In genomic region chr10:93642897-93643296, GRCm38 (mm10) we compare ENCODE assay signal across 10 mouse cellular contexts. TPM values are rescaled to one million over a fixed set of nuclear protein-coding genes. Genes with fewer than 3 reads are reported as not detected.
A peak's percentile ranks its signal among the peaks of the same experiment; 100 is the strongest.
DNase-seq lines count a peak whose midpoint lies in the region; ATAC-seq and TF ChIP-seq lines count a peak whose summit lies in the region.
"Had no signal": no experiment of that assay in that cellular context is flagged by ENCODE, and none has a peak within 500 bp of the region (broad histone marks: within the 10 kb centered on the region; RNA-seq: fewer than 3 reads in every experiment).

No protein-coding gene starts in this region.

- ATAC-seq in CD4-positive, CD25-positive, alpha-beta regulatory T cell, adult 4 months: no peak
- ATAC-seq in lung, embryonic 14.5 days (ENCODE audit: insufficient read depth): no peak
- ATAC-seq in stomach, embryonic 15.5 days (ENCODE audit: insufficient read depth, low FRiP score, low read depth): no peak

- peaks cover 52% of the 10 kb centered on the region for H3K27me3 ChIP-seq in lung, embryonic 14.5 days (ENCODE audit: insufficient read depth, low read length)
- H3K27me3 ChIP-seq in stomach, embryonic 15.5 days (replicated peaks): peaks cover 17% of the 10 kb centered on the region; the same call in 1 of the 2 replicates

- TF ChIP-seq CTCF in lung, embryonic 14.5 days (IDR thresholded peaks at IDR 0.05; ENCODE audit: low read depth): no peak

- DNase-seq in CD4-positive, CD25-positive, alpha-beta regulatory T cell, adult 2 months (ENCODE audit: low read depth, low spot score): peak; percentile 10
- DNase-seq in lung, embryonic 14.5 days: no peak
- DNase-seq in lung, postnatal 14 days: no peak
- DNase-seq in induced T-regulatory cell, adult 2 months (ENCODE audit: low read depth): peak; percentile 17
- DNase-seq in c-Kit-positive CD71-positive TER-119-positive erythroid progenitor cells, embryonic 14.5 days (ENCODE audit: low spot score): no peak
- DNase-seq in thymus, postnatal 14 days: no peak
- DNase-seq: kidney, postnatal 36 days; spleen, adult 18-20 months had no signal

- no peaks in the 10 kb centered on the region for H3K36me3 ChIP-seq in lung, embryonic 14.5 days (ENCODE audit: insufficient read depth)
- no peaks in the 10 kb centered on the region for H3K36me3 ChIP-seq in stomach, embryonic 15.5 days

- no peaks in the 10 kb centered on the region for H3K9me3 ChIP-seq in lung, embryonic 14.5 days (ENCODE audit: low read depth, low read length)
- no peaks in the 10 kb centered on the region for H3K9me3 ChIP-seq in stomach, embryonic 15.5 days

- no peaks in the 10 kb centered on the region; the same call in 1 of the 2 replicates for H3K4me1 ChIP-seq in lung, embryonic 14.5 days (ENCODE audit: insufficient read depth)
- peaks cover 18% of the 10 kb centered on the region for H3K4me1 ChIP-seq in stomach, embryonic 15.5 days

- no peak overlapping the region for H3K27ac ChIP-seq in lung, embryonic 14.5 days (ENCODE audit: low read depth)
- no peak overlapping the region for H3K27ac ChIP-seq in stomach, embryonic 15.5 days

- no peak overlapping the region for H3K4me3 ChIP-seq in lung, embryonic 14.5 days (ENCODE audit: low read depth, low read length)
- H3K4me3 ChIP-seq in stomach, embryonic 15.5 days (replicated peaks): no peak overlapping the region

- H3K9ac ChIP-seq in lung, embryonic 14.5 days: no peak overlapping the region
- no peak overlapping the region for H3K9ac ChIP-seq in stomach, embryonic 15.5 days

- H3K4me2 ChIP-seq in lung, embryonic 14.5 days: peak overlapping the region; percentile 100
- H3K4me2 ChIP-seq in stomach, embryonic 15.5 days: peak overlapping the region; percentile 100

- WGBS in lung, embryonic 14.5 days: 37% methylated on average over 8 of the region's 8 CpGs
- WGBS in stomach, embryonic 15.5 days: 47% methylated on average over 8 of the region's 8 CpGs

RNA-seq across cellular contexts. Expression of gene Ntn4, which starts 2.4 kb away (rescaled TPM):
- polyA plus RNA-seq in CD4-positive, CD25-positive, alpha-beta regulatory T cell, adult 4 months (2017; shearing (Covaris generic)): under 1 TPM; 0.12 to 0.27 TPM
- polyA plus RNA-seq in lung, embryonic 14.5 days (2014; fragmentation: Nextera tagmentation; extraction: Ambion mirVana): 0.76 and 0.92 TPM in 2 replicates
- polyA plus RNA-seq in stomach, embryonic 15.5 days (2015; fragmentation: Nextera tagmentation; extraction: Ambion mirVana): 0.71 and 0.72 TPM in 2 replicates

RNA-seq across cellular contexts. Expression of gene Snrpf, which starts 53.4 kb away (rescaled TPM):
- 10 to 100 TPM; 55.4 to 63.9 TPM for polyA plus RNA-seq in CD4-positive, CD25-positive, alpha-beta regulatory T cell, adult 4 months (2017; shearing (Covaris generic))
- polyA plus RNA-seq in lung, embryonic 14.5 days (2014; fragmentation: Nextera tagmentation; extraction: Ambion mirVana): 148 and 155 TPM in 2 replicates
- 111 and 128 TPM in 2 replicates for polyA plus RNA-seq in stomach, embryonic 15.5 days (2015; fragmentation: Nextera tagmentation; extraction: Ambion mirVana)

Comparison
In these comparisons a context has a peak if more than half of its experiments do, and no peak if none do; other contexts are left out.
1. DNase-seq: peak in CD4-positive, CD25-positive, alpha-beta regulatory T cell, adult 2 months (single experiment) and induced T-regulatory cell, adult 2 months (single experiment); none in lung, embryonic 14.5 days (single experiment), lung, postnatal 14 days (single experiment), c-Kit-positive CD71-positive TER-119-positive erythroid progenitor cells, embryonic 14.5 days (single experiment) and thymus, postnatal 14 days (single experiment).